Mouse (Mus musculus) stomach, postnatal 0 days (tissue): ENCODE measurements around the gene Brd3. TPM values are rescaled to one million over a fixed set of nuclear protein-coding genes. Genes with fewer than 3 reads are reported as not detected.
"Not testable (repeated sequence)": the region's sequence is repeated elsewhere in the genome, so short reads cannot be mapped to it uniquely, and the experiment has no call there.

Experiments
- ATAC-seq: fragments of 200-750 bp; cut with Nextera tagmentation; 2 replicates; pipeline ENCODE4 v1.8.0; 2017; ENCODE audit not compliant: low FRiP score, low TSS enrichment
- DNase-seq: peaks from one replicate; pipeline ENCODE4 v3.0.0-alpha.2; 2016; ENCODE audit warnings: low spot score
- H3K27ac ChIP-seq: fragments of 300-500 bp; sonication (generic); replicated peaks from 2 replicates; pipeline ENCODE4 v1.5.1; 2014; ENCODE audit warnings: mild to moderate bottlenecking, control low read depth
- H3K27me3 ChIP-seq: fragments of 300-500 bp; sonication (generic); 2 replicates; pipeline ENCODE4 v1.6.1; 2014; ENCODE audit warnings: low read length; ENCODE audit not compliant: control insufficient read depth, insufficient read depth
- H3K36me3 ChIP-seq: fragments of 300-500 bp; sonication (generic); 2 replicates; pipeline ENCODE4 v1.6.1; 2014; ENCODE audit warnings: low read length, mixed read lengths; ENCODE audit not compliant: control insufficient read depth, insufficient read depth
- H3K4me1 ChIP-seq: fragments of 300-500 bp; sonication (generic); replicated peaks from 2 replicates; pipeline ENCODE4 v1.6.1; 2014; ENCODE audit warnings: antibody characterized with exemption; ENCODE audit not compliant: control insufficient read depth, insufficient read depth
- H3K4me2 ChIP-seq: fragments of 300-500 bp; sonication (generic); replicated peaks from 2 replicates; pipeline ENCODE4 v1.6.1; 2014; ENCODE audit warnings: low read depth, mild to moderate bottlenecking, control low read depth, moderate library complexity
- H3K4me3 ChIP-seq: fragments of 300-500 bp; sonication (generic); 2 replicates; pipeline ENCODE4 v1.5.1; 2014; ENCODE audit warnings: low read depth, low read length, control low read depth
- H3K9ac ChIP-seq: fragments of 300-500 bp; sonication (generic); 2 replicates; pipeline ENCODE4 v1.6.1; 2014; ENCODE audit warnings: mild to moderate bottlenecking, low read length, control low read depth, mixed read lengths
- H3K9me3 ChIP-seq: fragments of 300-500 bp; sonication (generic); 2 replicates; pipeline ENCODE4 v1.6.1; 2016; ENCODE audit warnings: low read length; ENCODE audit not compliant: control insufficient read depth
- CTCF ChIP-seq: IDR thresholded peaks from 2 replicates; pipeline ENCODE4 v1.5.1; 2016; ENCODE audit warnings: antibody characterized with exemption, low read depth, mild to moderate bottlenecking, moderate library complexity
- EP300 ChIP-seq: optimal IDR thresholded peaks from 2 replicates; pipeline ENCODE3; 2016; ENCODE audit warnings: antibody characterized with exemption
- WGBS: fragments of 180-500 bp; shearing (Covaris S2); extraction: QIAGEN DNeasy Blood & Tissue Kit; methylation state at CpG from one replicate; pipeline ENCODE4 v1.1.7; 2014; 5-methylcytosine and 5-hydroxymethylcytosine counted together
- polyA plus RNA-seq: library from polyadenylated mRNA; unstranded; fragments of >200 nt; fragmentation: Nextera tagmentation; extraction: Ambion mirVana; gene quantifications from 2 replicates; pipeline ENCODE4 v1.2.1, GENCODE M21; 2015

Gene Brd3
- polyA plus RNA-seq, 1 experiment from 2014 or later: 41.0 TPM

- WGBS: 67% methylated on average over 1 of the region's 1 CpGs
- no peaks in the 10 kb centered on the region for H3K27me3 ChIP-seq
- TF ChIP-seq CTCF: no peak
- TF ChIP-seq EP300: no peak
These were observed 39.9 kb upstream of the Brd3 start for GRCm38 (mm10) chr2:27547326-27547725.

DNA sequence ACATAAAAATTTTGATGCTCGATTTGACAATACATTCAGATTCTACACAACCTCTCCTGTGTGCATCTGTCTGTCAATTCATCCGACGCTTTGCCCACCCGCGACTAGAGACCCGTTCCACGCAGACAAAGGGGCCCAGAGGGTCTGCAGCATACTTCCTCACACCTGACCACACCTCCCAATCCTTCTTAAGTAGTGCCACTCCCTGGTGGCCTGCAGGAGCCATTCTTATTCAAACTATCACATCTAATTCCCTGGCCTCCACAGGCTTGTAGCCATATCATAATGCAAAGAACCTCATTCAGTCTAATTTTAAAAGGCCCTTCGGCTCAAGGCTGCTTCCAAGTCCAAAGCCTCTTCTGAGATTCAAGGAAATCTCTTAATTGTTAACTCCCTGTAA is 38.6 kb upstream of the Brd3 start:
- H3K36me3 ChIP-seq: not testable (repeated sequence)

More at GRCm38 (mm10) chr2:27547326-27547725, 39.9 kb upstream of the Brd3 start:
- no peak for DNase-seq
- Histone ChIP-seq H3K4me2 (no peak overlapping the region), H3K4me3 (no peak overlapping the region), H3K9me3 (no peaks in the 10 kb centered on the region), H3K36me3 (no peaks in the 10 kb centered on the region), H3K4me1 (no peaks in the 10 kb centered on the region), H3K27ac (no peak overlapping the region), H3K9ac (no peak overlapping the region)
- ATAC-seq: no peak

GRCm38 (mm10) chr2:27545517-27545916 is 38.1 kb upstream of the Brd3 start:
- not testable (repeated sequence) for H3K4me1 ChIP-seq, H3K4me2 ChIP-seq, H3K4me3 ChIP-seq, ATAC-seq, H3K36me3 ChIP-seq, H3K27me3 ChIP-seq, DNase-seq, H3K9ac ChIP-seq, H3K9me3 ChIP-seq, H3K27ac ChIP-seq
- WGBS: 53% methylated on average over 3 of the region's 3 CpGs

More for the DNA sequence above, 38.6 kb upstream of the Brd3 start:
- H3K9ac ChIP-seq, ATAC-seq, H3K9me3 ChIP-seq, H3K4me1 ChIP-seq, H3K27ac ChIP-seq, H3K27me3 ChIP-seq, H3K4me2 ChIP-seq, H3K4me3 ChIP-seq, DNase-seq: not testable (repeated sequence)
- WGBS: 95% methylated on average over 8 of the region's 8 CpGs

DNA sequence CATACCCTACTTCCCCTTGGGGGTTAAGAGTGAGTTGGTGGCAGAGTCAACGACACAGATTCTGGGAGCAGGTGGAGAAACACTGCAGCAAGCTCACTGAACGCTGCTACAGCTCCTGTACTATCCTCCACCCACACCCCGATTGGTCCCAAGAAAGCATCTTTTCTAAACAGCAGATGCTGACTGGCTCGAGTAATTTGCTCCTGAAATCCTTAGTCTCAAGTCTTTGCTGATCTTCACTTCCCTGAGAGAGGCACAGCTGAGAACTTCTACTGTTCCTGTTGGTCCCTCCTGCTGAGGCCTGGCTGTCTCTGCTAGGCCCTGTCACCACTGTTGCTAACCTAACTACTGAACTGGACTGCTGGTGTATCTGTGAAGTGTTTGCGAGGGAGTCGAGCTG is 37.2 kb upstream of the Brd3 start:
- Histone ChIP-seq H3K27ac (no peak overlapping the region), H3K9me3 (no peaks in the 10 kb centered on the region), H3K36me3 (no peaks in the 10 kb centered on the region), H3K9ac (no peak overlapping the region), H3K4me1 (peaks cover 6% of the 10 kb centered on the region; the same call in 1 of the 2 replicates), H3K27me3 (no peaks in the 10 kb centered on the region), H3K4me2 (no peak overlapping the region), H3K4me3 (no peak overlapping the region)
- DNase-seq: no peak
- ATAC-seq: no peak
- 81% methylated on average over 6 of the region's 6 CpGs for WGBS
- no peak for TF ChIP-seq EP300

DNA sequence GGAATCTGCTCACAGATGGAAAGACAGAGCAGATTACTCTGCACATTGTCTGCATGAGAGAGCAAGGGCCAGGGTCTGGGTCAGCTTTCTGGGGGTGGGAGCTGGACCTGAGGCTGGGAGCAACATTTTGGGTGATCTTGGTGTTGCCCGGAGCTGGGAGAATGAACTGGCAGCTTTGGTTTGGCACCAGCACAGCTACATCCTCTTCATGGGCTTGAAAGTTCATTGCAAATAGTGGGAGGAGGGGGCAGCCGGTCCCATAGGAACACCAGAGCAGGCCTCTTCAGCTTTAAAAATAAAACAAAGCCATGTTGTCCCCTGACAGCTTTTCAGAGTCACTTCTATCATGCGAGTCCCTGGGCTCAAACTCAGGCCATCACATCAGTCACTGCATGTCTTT is 33.8 kb upstream of the Brd3 start:
- no peak for TF ChIP-seq EP300
- no peak for TF ChIP-seq CTCF
- Histone ChIP-seq H3K36me3 (no peaks in the 10 kb centered on the region; the same call in 1 of the 2 replicates), H3K9me3 (no peaks in the 10 kb centered on the region), H3K4me1 (peaks cover 6% of the 10 kb centered on the region; the same call in 1 of the 2 replicates), H3K9ac (no peak overlapping the region), H3K4me2 (peak overlapping the region; percentile 62), H3K27ac (peak overlapping the region; percentile 80; the same call in 1 of the 2 replicates), H3K27me3 (no peaks in the 10 kb centered on the region), H3K4me3 (no peak overlapping the region)
- DNase-seq (no peak), ATAC-seq (no peak)
- WGBS: 76% methylated on average over 3 of the region's 3 CpGs

- Histone ChIP-seq H3K36me3 (peaks cover 4% of the 10 kb centered on the region), H3K4me1 (peaks cover 6% of the 10 kb centered on the region; the same call in 1 of the 2 replicates), H3K27me3 (no peaks in the 10 kb centered on the region), H3K9me3 (no peaks in the 10 kb centered on the region), H3K9ac (peak overlapping the region; percentile 61), H3K27ac (peak overlapping the region; percentile 80), H3K4me3 (peak overlapping the region; percentile 41), H3K4me2 (peak overlapping the region; percentile 62)
- TF ChIP-seq CTCF (no peak), EP300 (no peak)
- DNase-seq: no peak
- ATAC-seq: peak; percentile 27
- WGBS: 12% methylated on average over 10 of the region's 10 CpGs
These were observed 33.0 kb upstream of the Brd3 start for GRCm38 (mm10) chr2:27540515-27540836.
